Mouse (Mus musculus) cerebellum, adult 9-10 months (tissue): ENCODE results near the gene Mrgprb1.
"Not testable (repeated sequence)": the region's sequence is repeated elsewhere in the genome, so short reads cannot be mapped to it uniquely, and the experiment has no call there.

Experiments
- DNase-seq: peaks from one replicate; pipeline ENCODE4 v3.0.0; 2022

Gene Mrgprb1

DNA sequence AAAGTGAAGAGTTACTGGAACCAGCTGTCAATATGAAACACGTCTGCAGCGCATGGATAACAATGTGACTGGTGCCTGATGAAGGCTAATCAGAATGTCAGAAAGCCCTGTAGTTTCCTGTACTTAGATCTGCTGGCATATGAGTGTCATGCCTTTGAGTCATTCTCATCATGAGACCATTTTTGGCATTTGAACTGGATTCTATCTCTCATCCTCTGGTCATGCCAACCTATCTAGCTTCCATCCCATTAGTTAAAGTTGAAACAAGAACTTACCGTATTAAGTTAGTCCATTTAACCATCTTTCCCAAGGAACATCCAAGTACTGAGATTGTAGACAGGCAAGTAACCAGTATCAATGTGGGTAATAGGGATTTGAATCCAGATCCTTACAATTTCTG lies at the start of gene Mrgprb1:
Mrgprb1 (minus strand) TSS at position 101 of the 400 bp plus-strand sequence.
- DNase-seq: no peak

DNA sequence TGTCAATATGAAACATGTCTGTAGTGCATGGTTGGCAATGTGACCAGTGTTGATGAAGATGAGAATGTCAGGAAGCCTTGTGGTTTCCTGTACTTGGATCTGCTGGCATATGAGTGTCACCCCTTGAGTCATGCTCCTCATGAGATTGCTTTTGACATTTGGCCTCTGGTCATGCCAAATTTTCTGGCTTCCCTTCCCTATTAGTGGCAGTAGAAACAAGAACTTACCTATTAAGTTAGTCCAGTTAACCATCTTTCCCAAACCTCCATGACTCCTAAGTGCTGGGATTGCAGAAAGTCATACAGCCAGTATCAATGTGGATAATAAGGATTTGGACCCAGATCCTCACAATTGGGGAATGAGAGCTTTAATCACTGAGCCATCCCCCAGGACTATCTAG lies 43.1 kb upstream of the Mrgprb1 start, which contains the start of gene Mrgprx2:
Mrgprx2 (minus strand) TSS at position 101 of the 400 bp plus-strand sequence.
- DNase-seq: no peak

DNA sequence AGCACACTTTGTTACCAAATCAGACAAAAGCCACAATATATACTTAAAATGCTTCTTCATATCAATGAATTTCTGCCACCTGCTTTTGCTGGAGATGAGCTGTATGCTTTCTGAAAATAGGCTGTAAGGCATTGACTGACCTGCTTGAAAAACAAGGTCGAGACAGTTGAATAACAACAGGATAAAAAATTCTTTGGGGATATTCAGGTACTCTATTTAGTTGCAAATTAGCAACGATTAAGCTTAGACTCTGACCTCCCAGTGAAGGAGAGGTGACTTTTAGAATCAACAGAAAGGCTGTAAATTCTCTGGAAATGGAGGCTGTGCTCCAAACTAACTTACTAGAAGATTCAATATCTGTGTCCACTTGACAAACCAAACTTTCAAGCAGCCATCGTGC lies 19.6 kb downstream of the Mrgprb1 start:
- no peak for DNase-seq

DNA sequence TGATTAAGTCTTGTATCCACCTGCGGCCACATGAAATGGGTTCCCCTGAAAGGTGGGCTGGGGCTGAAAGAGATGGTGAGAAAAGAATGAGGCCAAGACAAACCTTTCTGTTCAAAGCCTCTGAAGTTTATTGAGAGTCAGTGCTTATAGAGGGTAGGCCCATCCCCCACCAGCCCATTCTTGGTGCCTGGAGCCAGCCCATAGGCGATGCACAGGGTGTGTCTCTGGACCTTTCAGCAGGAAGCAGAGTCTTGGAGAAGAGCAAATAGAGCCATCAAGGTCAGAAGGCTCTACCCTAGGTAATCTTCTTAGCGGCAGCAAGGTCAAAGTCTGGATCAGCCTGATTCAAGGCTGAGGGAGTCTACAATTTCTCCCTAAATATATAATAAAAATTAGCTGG lies 20.2 kb downstream of the Mrgprb1 start:
- DNase-seq: not testable (repeated sequence)
